Mouse (Mus musculus) liver, postnatal 0 days (tissue): ENCODE measurements at regions not wholly inside any gene's neighbourhood (a gene's known extent, or its start where the extent isn't known, plus 50 kb on each side); places are given as distances from the start of the nearest gene placed in this dataset.

Experiments
- CTCF ChIP-seq: sonication (generic); IDR thresholded peaks from 2 replicates; pipeline ENCODE4 v1.5.1; 2016; ENCODE audit warnings: antibody characterized with exemption, low read depth
- EP300 ChIP-seq: IDR thresholded peaks from 2 replicates; pipeline ENCODE4 v1.6.1; 2016; ENCODE audit warnings: antibody characterized with exemption, low read depth, mild to moderate bottlenecking

DNA sequence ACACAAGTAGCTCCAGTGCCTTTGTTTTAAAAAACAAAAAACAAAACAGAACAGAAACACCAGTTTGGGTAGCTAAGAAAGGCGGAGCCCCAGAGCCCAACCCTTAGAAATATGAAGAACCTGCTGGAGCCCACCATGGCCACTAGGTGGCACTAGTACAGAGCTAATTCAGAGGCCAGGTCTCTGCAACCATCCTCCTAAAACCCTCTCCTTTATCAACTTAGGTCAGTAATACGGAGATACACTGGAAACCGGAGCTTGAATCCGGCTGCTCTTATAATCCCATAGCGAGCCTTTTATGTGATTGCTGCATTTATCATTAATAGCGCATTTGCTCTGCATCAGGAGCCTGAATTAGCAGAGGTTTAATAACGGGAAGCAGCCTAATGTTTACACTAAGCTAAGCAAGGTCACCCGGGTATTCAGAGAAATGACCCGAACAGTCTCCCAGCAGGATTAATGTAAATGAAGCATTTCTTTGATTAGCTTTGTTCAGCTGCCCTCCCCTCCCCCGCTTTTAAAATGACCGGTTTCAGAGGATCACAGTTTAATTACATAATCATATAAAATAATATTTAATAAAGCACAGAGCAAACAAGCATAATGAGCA lies 53.9 kb upstream of the Gm21915 start:
- peak; percentile 85 for TF ChIP-seq CTCF
- TF ChIP-seq EP300 = no peak
